In the genomic region with DNA sequence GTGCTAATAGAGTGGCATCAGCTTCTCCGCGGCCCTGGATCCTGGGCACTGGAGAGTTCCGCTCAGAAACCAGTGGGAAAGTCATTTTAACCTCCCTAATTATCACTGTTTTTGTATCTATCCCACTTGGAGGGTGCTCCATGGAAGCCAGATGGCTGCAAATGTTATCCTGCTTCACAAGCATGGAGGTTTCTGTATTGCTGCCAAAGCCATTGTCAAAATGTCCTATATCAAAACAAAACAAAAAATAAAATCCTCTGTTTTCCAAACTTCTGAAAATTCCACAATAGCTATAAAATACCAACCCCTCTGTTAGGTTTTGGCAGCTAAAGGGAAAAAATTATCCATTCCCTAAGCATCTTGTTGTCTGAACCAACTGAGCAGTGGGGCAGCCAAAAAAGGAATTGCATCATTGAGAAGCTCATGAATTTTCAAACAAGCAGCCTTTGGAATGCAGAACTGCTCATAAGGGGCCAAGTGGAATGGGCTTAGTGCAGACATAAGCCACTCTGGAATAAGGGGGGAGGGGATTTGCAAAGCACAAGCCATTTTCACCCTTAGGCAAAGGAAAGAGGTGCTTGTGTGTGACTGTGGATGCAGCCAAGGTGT, we compare ENCODE assay signal across 7 mouse cellular contexts.
A peak's percentile ranks its signal among the peaks of the same experiment; 100 is the strongest.
DNase-seq lines count a peak whose midpoint lies in the region; ATAC-seq and TF ChIP-seq lines count a peak whose summit lies in the region.

No protein-coding gene starts in this region.

- 0 out of 2 replicates have a peak, but pooled peaks cover 7% of the 10 kb centered on the region for H3K4me1 ChIP-seq in lung, embryonic 14.5 days (ENCODE audit: insufficient read depth)
- H3K4me1 ChIP-seq in lung, adult 2 months (ENCODE audit: control insufficient read depth, insufficient read depth, low read length): no peaks in the 10 kb centered on the region
- H3K4me1 ChIP-seq in embryonic facial prominence, embryonic 10.5 days: peaks cover 5% of the 10 kb centered on the region; the same call in 1 of the 2 replicates
- peaks cover 8% of the 10 kb centered on the region; the same call in 1 of the 2 replicates for H3K4me1 ChIP-seq in neural tube, embryonic 15.5 days

- 62% methylated on average over 3 of the region's 3 CpGs for WGBS in lung, embryonic 14.5 days
- 65% methylated on average over 3 of the region's 3 CpGs for WGBS in lung, adult 2 months
- WGBS in embryonic facial prominence, embryonic 10.5 days: 76% methylated on average over 3 of the region's 3 CpGs
- 51% methylated on average over 3 of the region's 3 CpGs for WGBS in neural tube, embryonic 15.5 days

- ATAC-seq in lung, embryonic 14.5 days (ENCODE audit: insufficient read depth): peak; percentile 94
- peak; percentile 80; the same call in 1 of the 2 replicates for ATAC-seq in neural tube, embryonic 15.5 days (ENCODE audit: low FRiP score)
- no peak for ATAC-seq in inflammation-experienced regulatory T-cells, adult 6 months

- peak; percentile 84 for DNase-seq in lung, embryonic 14.5 days
- DNase-seq in lung, adult 2 months: no peak
- DNase-seq in embryonic facial prominence, embryonic 10.5 days (ENCODE audit: low spot score): peak; percentile 9
- DNase-seq in layer of hippocampus, postnatal 10 days (ENCODE audit: low spot score in 2 of 2): peak; percentile 29 to 47
- DNase-seq in ovary, postnatal 10 days (ENCODE audit: low spot score): no peak

- H3K27me3 ChIP-seq in lung, embryonic 14.5 days (ENCODE audit: insufficient read depth, low read length): no peaks in the 10 kb centered on the region
- H3K27me3 ChIP-seq in embryonic facial prominence, embryonic 10.5 days (replicated peaks; ENCODE audit: low read depth, poor library complexity, severe bottlenecking): no peaks in the 10 kb centered on the region
- no peaks in the 10 kb centered on the region for H3K27me3 ChIP-seq in neural tube, embryonic 15.5 days (replicated peaks)

- H3K4me3 ChIP-seq in lung, embryonic 14.5 days (ENCODE audit: low read depth, low read length): no peak overlapping the region
- H3K4me3 ChIP-seq in lung, adult 2 months (replicated peaks; ENCODE audit: extremely low read depth, low read depth, low read length): no peak overlapping the region
- H3K4me3 ChIP-seq in embryonic facial prominence, embryonic 10.5 days: no peak overlapping the region
- no peak overlapping the region for H3K4me3 ChIP-seq in neural tube, embryonic 15.5 days (replicated peaks)

- TF ChIP-seq POLR2A in lung, adult 2 months (IDR thresholded peaks at IDR 0.05; ENCODE audit: borderline replicate concordance, extremely low read depth, low read depth, low read length): no peak

- no peaks in the 10 kb centered on the region for H3K36me3 ChIP-seq in lung, embryonic 14.5 days (ENCODE audit: insufficient read depth)
- no peaks in the 10 kb centered on the region for H3K36me3 ChIP-seq in embryonic facial prominence, embryonic 10.5 days (replicated peaks)
- no peaks in the 10 kb centered on the region for H3K36me3 ChIP-seq in neural tube, embryonic 15.5 days

- H3K4me2 ChIP-seq in lung, embryonic 14.5 days: no peak overlapping the region
- no peak overlapping the region for H3K4me2 ChIP-seq in neural tube, embryonic 15.5 days

- H3K27ac ChIP-seq in lung, embryonic 14.5 days (ENCODE audit: low read depth): peak overlapping the region; percentile 40
- H3K27ac ChIP-seq in embryonic facial prominence, embryonic 10.5 days (replicated peaks): no peak overlapping the region
- H3K27ac ChIP-seq in neural tube, embryonic 15.5 days (replicated peaks): peak overlapping the region; percentile 48; the same call in 1 of the 2 replicates

- H3K9ac ChIP-seq in lung, embryonic 14.5 days: no peak overlapping the region
- H3K9ac ChIP-seq in neural tube, embryonic 15.5 days (replicated peaks): no peak overlapping the region

- no peaks in the 10 kb centered on the region for H3K9me3 ChIP-seq in lung, embryonic 14.5 days (ENCODE audit: low read depth, low read length)
- H3K9me3 ChIP-seq in embryonic facial prominence, embryonic 10.5 days: no peaks in the 10 kb centered on the region
- no peaks in the 10 kb centered on the region for H3K9me3 ChIP-seq in neural tube, embryonic 15.5 days (replicated peaks)

- no peak for TF ChIP-seq CTCF in lung, embryonic 14.5 days (IDR thresholded peaks at IDR 0.05; ENCODE audit: low read depth)
- no peak for TF ChIP-seq CTCF in lung, adult 2 months (IDR thresholded peaks at IDR 0.05; ENCODE audit: insufficient read depth, low read length)

Comparison
In these comparisons a context has a peak if more than half of its experiments do, and no peak if none do; other contexts are left out.
1. DNase-seq: peak in lung, embryonic 14.5 days (single experiment), embryonic facial prominence, embryonic 10.5 days (single experiment) and layer of hippocampus, postnatal 10 days (2 of 2); none in lung, adult 2 months (single experiment) and ovary, postnatal 10 days (single experiment).